Mouse (Mus musculus): ENCODE results near the gene Mpc2. TPM values are rescaled to one million over a fixed set of nuclear protein-coding genes. Genes with fewer than 3 reads are reported as not detected.

Gene Mpc2
- total and polyA plus RNA-seq, 3 experiments = 51.3 to 57.0 TPM; not detected in 1

DNA sequence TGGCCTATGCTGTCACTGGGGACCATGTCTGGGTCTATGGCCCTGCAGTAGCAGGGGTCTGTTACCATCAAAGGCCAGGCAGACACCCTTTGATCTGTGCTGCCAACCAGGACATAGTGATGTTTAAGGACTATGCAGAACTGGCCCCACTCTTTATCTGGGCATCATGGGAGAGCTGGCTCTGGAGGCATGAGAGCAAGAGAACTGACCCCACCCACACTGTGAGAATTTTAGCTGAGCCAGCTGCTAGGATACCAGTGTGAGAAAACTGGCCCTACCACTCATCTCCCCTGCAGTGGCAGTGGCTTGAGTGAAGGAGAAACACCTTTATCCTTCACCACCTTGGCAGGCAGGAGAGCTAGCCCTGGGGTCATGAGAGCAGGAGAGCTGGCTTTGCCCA lies 19.2 kb upstream of the Mpc2 start:
- Histone ChIP-seq H3K9ac (ENCODE audit: control insufficient read depth, low read depth, low read length, poor library complexity, severe bottlenecking) (no peak overlapping the region), H3K36me3 (ENCODE audit: control insufficient read depth in 1 of 2, insufficient read depth in 2 of 2, low read length in 2 of 2) (peaks cover 0 to 13% of the 10 kb centered on the region in 2 experiments; a peak in 2 of 4 replicates), H3K9me3 (replicated peaks; ENCODE audit: insufficient read depth, low read length) (no peaks in the 10 kb centered on the region), H3K4me1 (ENCODE audit: control insufficient read depth in 1 of 2, insufficient read depth in 2 of 2, low read length in 2 of 2) (peaks cover 9 to 10% of the 10 kb centered on the region in 2 experiments; a peak in 3 of 4 replicates), H3K4me3 (ENCODE audit: control insufficient read depth in 1 of 2, insufficient read depth in 1 of 2, low read depth in 2 of 2, low read length in 2 of 2) (no peak overlapping the region), H3K79me2 (ENCODE audit: control insufficient read depth, insufficient read depth, low read length, poor library complexity) (peaks cover 8% of the 10 kb centered on the region; the same call in 1 of the 2 replicates), H3K27ac (ENCODE audit: control insufficient read depth, low read depth, low read length) (no peak overlapping the region), H3K27me3 (ENCODE audit: control insufficient read depth in 1 of 2, insufficient read depth in 2 of 2, low read length in 2 of 2) (no peaks in the 10 kb centered on the region)
- TF ChIP-seq ZC3H11A (IDR thresholded peaks at IDR 0.05; ENCODE audit: low read depth, low read length) (no peak), TBP (IDR thresholded peaks at IDR 0.05; ENCODE audit: low read depth, low read length) (no peak), ZNF384 (IDR thresholded peaks at IDR 0.05; ENCODE audit: low read depth, low read length) (no peak), TCF12 (IDR thresholded peaks at IDR 0.05; ENCODE audit: low read depth, low read length) (no peak), RCOR1 (IDR thresholded peaks at IDR 0.05; ENCODE audit: low read depth, low read length) (no peak), MYB (IDR thresholded peaks at IDR 0.05; ENCODE audit: low read depth, low read length) (no peak), MAZ (IDR thresholded peaks at IDR 0.05; ENCODE audit: low read depth, low read length) (no peak), TAL1 (IDR thresholded peaks at IDR 0.05; ENCODE audit: low read length) (no peak), GABPA (IDR thresholded peaks at IDR 0.05; ENCODE audit: low read depth, low read length) (no peak), EP300 (IDR thresholded peaks at IDR 0.05; ENCODE audit: low read depth in 1 of 2, low read length in 2 of 2) (no peak), GATA1 (IDR thresholded peaks at IDR 0.05; ENCODE audit: low read depth, low read length) (no peak), SMC3 (IDR thresholded peaks at IDR 0.05; ENCODE audit: low read depth, low read length) (no peak)
- no peak for DNase-seq (ENCODE audit: low read depth, low spot score)

DNA sequence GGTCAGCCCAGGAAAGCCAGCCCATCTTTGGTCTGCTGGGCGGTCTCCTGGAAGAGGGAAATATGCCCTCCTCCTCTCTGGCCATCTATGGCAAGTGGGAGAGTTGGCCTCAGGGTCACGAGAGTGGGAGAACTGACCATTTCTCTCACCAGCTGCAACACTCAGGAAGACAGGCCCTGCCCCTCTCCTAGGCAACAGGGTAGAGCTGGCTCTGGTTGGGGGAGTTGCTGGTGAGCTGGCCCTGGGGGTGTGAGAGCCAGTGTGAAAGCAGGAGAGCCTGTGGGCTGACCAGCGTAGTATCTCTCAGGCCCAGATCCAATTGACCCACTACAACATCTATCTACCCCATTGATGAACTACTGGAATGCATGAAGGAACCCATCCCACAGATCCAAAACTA lies 18.7 kb upstream of the Mpc2 start:
- TF ChIP-seq ZMIZ1 (IDR thresholded peaks at IDR 0.05; ENCODE audit: low read depth, low read length) (no peak), ZNF384 (IDR thresholded peaks at IDR 0.05; ENCODE audit: low read depth, low read length) (no peak), NRF1 (IDR thresholded peaks at IDR 0.05; ENCODE audit: insufficient read depth, low read depth, low read length, poor library complexity, severe bottlenecking) (no peak), JUND (IDR thresholded peaks at IDR 0.05; ENCODE audit: low read depth, low read length) (no peak), GATA1 (IDR thresholded peaks at IDR 0.05; ENCODE audit: low read depth, low read length) (no peak), BHLHE40 (IDR thresholded peaks at IDR 0.05; ENCODE audit: borderline replicate concordance, low read depth, low read length) (no peak), POLR2A (IDR thresholded peaks at IDR 0.05; ENCODE audit: control insufficient read depth in 1 of 2, insufficient read depth in 1 of 2, low read depth in 1 of 2, low read length in 2 of 2, poor library complexity in 1 of 2) (no peak), EP300 (IDR thresholded peaks at IDR 0.05; ENCODE audit: low read depth in 1 of 2, low read length in 2 of 2) (no peak), RAD21 (IDR thresholded peaks at IDR 0.05; ENCODE audit: low read depth, low read length) (no peak), E2F4 (IDR thresholded peaks at IDR 0.05; ENCODE audit: borderline replicate concordance, low read depth, low read length) (no peak), MAFK (IDR thresholded peaks at IDR 0.05; ENCODE audit: borderline replicate concordance, low read depth, low read length) (no peak), MAX (IDR thresholded peaks at IDR 0.05; ENCODE audit: low read length) (no peak), ELF1 (IDR thresholded peaks at IDR 0.05; ENCODE audit: low read depth, low read length) (no peak), TBP (IDR thresholded peaks at IDR 0.05; ENCODE audit: low read depth, low read length) (no peak), POLR2AphosphoS5 (IDR thresholded peaks at IDR 0.05; ENCODE audit: borderline replicate concordance, low read depth, low read length) (no peak), MAZ (IDR thresholded peaks at IDR 0.05; ENCODE audit: low read depth, low read length) (no peak), ZKSCAN1 (IDR thresholded peaks at IDR 0.05; ENCODE audit: low read depth, low read length) (no peak), HCFC1 (IDR thresholded peaks at IDR 0.05; ENCODE audit: low read depth, low read length) (no peak), MEF2A (IDR thresholded peaks at IDR 0.05; ENCODE audit: extremely low read depth, insufficient replicate concordance, low read depth, low read length, poor library complexity, severe bottlenecking) (no peak)
- no peak for DNase-seq (ENCODE audit: low read depth, low spot score)
- Histone ChIP-seq H3K27ac (ENCODE audit: control insufficient read depth, low read depth, low read length) (no peak overlapping the region), H3K79me2 (ENCODE audit: control insufficient read depth, insufficient read depth, low read length, poor library complexity) (peaks cover 8% of the 10 kb centered on the region; the same call in 1 of the 2 replicates), H3K4me3 (ENCODE audit: control insufficient read depth in 1 of 2, insufficient read depth in 1 of 2, low read depth in 2 of 2, low read length in 2 of 2) (no peak overlapping the region), H3K27me3 (ENCODE audit: control insufficient read depth in 1 of 2, insufficient read depth in 2 of 2, low read length in 2 of 2) (no peaks in the 10 kb centered on the region), H3K4me1 (ENCODE audit: control insufficient read depth in 1 of 2, insufficient read depth in 2 of 2, low read length in 2 of 2) (peaks cover 9 to 10% of the 10 kb centered on the region in 2 experiments; a peak in 3 of 4 replicates), H3K36me3 (ENCODE audit: control insufficient read depth in 1 of 2, insufficient read depth in 2 of 2, low read length in 2 of 2) (peaks cover 0 to 13% of the 10 kb centered on the region in 2 experiments; a peak in 2 of 4 replicates), H3K9me3 (replicated peaks; ENCODE audit: insufficient read depth, low read length) (no peaks in the 10 kb centered on the region), H3K9ac (ENCODE audit: control insufficient read depth, low read depth, low read length, poor library complexity, severe bottlenecking) (no peak overlapping the region)

All from MEL (cell line).